Mouse (Mus musculus): ENCODE measurements around the gene Prmt3.

DNA sequence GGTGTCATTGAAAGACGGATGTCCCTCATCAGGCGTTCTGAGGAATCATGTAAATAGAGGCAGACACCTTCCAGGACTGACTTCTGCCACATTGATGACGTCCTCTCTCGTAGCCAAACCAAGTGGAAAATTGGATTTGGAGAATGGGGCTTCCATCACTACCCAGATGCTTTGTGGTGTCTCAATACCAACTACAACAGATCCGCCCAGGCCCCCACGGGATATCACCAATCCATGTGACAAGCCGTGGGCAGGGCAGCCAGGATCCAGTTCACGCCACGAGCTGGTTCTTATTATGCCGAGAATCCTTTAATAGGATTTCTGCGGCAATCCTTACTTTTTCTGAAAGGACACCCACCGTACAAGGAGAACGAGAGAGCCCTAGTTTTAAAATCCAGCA lies 100.9 kb downstream of the Prmt3 start:
- no peak for TF ChIP-seq MAFK (IDR thresholded peaks at IDR 0.05; ENCODE audit: insufficient read depth, low read depth, low read length)
- TF ChIP-seq CHD2 (IDR thresholded peaks at IDR 0.05; ENCODE audit: low read depth, low read length), result no peak
- no peak for TF ChIP-seq HCFC1 (IDR thresholded peaks at IDR 0.05; ENCODE audit: borderline replicate concordance, insufficient read depth, low read length)
- TF ChIP-seq ZNF384 (IDR thresholded peaks at IDR 0.05; ENCODE audit: low read depth, low read length), result no peak
